Mouse (Mus musculus) monocyte, adult 5-6 weeks (primary cell): ENCODE measurements around the gene Elovl4. TPM values are rescaled to one million over a fixed set of nuclear protein-coding genes. Genes with fewer than 3 reads are reported as not detected.

Experiments used
- ATAC-seq: fragments of 153-309, 156-312 bp; replicated peaks from 2 replicates; pipeline ENCODE4 v1.8.0; 2017; ENCODE audit warnings: mild to moderate bottlenecking; ENCODE audit not compliant: low TSS enrichment, insufficient number of reproducible peaks, severe bottlenecking, poor library complexity, low FRiP score
- total RNA-seq: library from RNA; stranded (forward); fragments of 200-1000, 200-491, 200-594 nt; gene quantifications from 3 replicates; pipeline ENCODE4 v1.2.3, GENCODE M21; 2017

The Elovl4 gene
- total RNA-seq: not detected in 3 replicates

- ATAC-seq: 0 out of 2 replicates have a peak, but pooled peaks have one; percentile 32
These were observed at the start of gene Elovl4 for GRCm38 (mm10) chr9:83805977-83806815. Elovl4 (minus strand) TSS chr9:83806277.

GRCm38 (mm10) chr9:83852464-83852863 is 46.4 kb upstream of the Elovl4 start:
- no peak for ATAC-seq

DNA sequence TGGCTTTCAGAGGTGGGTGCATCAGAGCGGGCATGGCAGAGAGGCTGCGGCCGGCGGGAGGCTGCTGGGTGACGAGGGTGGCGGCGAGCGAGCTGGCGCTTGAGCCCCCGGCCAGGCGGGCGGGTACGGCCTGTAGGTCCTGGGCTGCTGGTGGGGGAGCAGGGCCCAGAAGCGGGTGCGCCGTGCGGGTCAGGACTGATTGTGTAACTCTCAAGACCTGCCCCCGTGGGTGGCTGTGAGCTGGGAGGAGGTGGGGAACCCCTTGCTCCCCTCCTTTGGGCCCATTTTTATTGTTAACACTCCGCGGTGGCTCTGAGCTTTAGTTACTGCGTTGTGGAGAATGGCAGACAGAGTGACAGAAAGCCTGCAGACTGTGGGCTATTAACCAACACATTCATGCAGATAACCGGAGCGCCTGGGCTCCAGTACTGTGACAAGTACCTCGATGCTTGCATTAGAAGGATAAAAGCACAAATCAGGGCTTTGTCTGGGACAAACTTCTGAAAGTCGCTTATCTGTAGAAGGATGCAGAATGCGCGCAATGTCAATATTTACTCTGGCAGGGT is 28.8 kb upstream of the Elovl4 start:
- ATAC-seq: no peak; the same call in 1 of the 2 replicates

GRCm38 (mm10) chr9:83833811-83834747 is 28.0 kb upstream of the Elovl4 start, which contains the start of gene Ttk:
Ttk (plus strand) TSS chr9:83834689.
- ATAC-seq: peak; percentile 99

GRCm38 (mm10) chr9:83831152-83831551 is 25.1 kb upstream of the Elovl4 start:
- no peak for ATAC-seq

DNA sequence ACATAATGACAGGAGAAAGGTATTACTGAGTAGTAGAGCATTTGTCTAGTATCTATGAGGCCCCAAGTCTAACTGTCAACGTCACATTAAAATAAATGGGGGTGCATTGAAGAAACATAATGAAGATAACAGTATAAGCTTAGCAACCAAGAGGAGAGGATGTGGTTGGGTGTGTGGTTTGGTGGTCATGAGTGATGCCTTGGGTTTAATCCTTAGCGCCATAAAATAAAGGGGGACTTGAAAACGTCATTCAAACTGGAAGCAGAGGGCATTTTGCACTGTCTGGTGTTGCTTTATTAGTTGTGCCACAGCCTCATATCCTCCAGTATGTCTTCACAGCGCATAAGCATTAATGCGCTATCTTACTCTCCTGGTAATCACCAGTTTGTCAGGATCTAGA is 23.8 kb upstream of the Elovl4 start:
- no peak for ATAC-seq

DNA sequence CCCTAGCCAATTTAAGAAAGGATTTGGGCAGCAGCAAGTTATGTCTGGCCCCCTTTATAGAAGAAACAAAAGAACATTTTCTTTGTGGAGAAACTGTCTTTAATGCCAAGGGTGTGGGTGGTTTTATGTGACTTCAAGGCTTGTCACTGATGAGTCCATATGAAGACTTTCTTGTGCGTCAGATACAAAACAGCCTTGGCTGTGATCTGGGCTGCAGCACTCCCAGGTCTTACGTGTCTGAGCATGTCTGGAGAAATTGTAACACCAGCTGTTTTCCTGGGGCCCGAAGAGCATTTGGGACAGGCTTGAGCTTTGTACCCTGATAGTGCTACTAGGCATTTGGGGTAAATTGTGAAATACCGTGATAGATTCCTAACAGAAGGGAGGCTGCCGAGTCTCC is 16.8 kb upstream of the Elovl4 start:
- ATAC-seq: no peak

GRCm38 (mm10) chr9:83820976-83821375 is 14.9 kb upstream of the Elovl4 start:
- ATAC-seq: no peak

DNA sequence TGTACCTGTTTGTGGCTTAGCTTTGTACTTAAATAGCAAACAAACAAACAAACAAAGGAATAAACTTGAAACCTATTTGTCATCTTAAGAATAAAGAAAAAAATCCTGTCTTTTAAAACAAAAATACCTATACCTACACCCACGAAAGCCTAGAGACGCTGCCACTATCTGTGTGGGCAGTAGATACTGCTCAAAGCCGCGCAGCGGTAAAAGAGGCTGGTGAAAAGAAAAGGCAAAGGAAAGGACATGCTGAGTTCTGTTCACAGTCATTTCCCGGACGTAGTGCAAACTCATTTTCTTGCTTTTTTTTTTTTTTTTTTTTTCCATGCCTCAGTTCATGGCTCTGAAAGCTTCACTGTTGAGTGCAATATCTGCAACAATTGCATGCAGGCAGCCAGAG is 13.1 kb upstream of the Elovl4 start:
- ATAC-seq: no peak

DNA sequence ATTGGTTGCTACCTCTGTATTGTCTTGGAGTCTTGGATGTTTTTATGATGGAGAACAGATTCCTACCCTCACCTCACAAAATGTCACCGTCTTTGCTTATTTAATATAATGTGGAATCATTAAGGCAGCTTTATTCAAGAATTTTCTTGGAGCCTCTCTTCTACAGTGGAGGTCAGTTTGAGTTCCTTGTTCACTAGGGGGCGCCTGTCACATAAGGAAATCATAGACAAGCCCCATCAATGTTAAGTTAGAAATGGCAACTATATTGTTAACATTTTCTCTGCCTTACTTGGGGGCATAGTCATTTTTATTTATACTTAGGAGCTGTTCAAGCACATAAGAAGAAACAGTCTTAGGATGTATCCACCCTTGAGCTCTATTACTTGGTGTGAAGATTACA is 1.5 kb upstream of the Elovl4 start:
- no peak for ATAC-seq

GRCm38 (mm10) chr9:83805164-83805976 is 707 bp downstream of the Elovl4 start:
- ATAC-seq: no peak

DNA sequence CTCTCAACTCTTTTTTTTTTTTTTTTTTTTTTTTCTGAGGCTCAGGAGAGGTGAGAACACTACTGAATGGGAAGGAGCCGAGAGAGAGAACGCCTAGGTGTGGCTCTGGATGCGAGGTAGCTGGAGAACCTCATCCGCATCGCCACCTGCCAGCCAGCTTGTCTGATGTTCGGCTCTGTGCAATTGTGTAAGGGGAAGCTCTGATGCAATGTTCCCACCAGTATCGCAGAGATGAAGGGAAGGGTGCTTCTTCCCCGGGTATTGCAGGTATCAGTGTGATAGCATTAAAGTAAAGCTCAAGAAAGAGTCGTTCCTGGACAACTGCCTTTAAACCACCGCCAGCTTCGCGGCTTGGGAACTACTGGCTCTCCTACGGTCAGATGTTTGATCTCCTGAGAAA is 1.7 kb downstream of the Elovl4 start:
- ATAC-seq: no peak

GRCm38 (mm10) chr9:83797898-83798297 is 8.2 kb downstream of the Elovl4 start:
- ATAC-seq: no peak

GRCm38 (mm10) chr9:83796875-83797274 is 9.2 kb downstream of the Elovl4 start:
- ATAC-seq: no peak

GRCm38 (mm10) chr9:83789326-83789725 is 16.8 kb downstream of the Elovl4 start:
- ATAC-seq: no peak

GRCm38 (mm10) chr9:83785501-83785900 is 20.6 kb downstream of the Elovl4 start:
- no peak for ATAC-seq

GRCm38 (mm10) chr9:83778317-83778960 is 27.6 kb downstream of the Elovl4 start:
- ATAC-seq: no peak

DNA sequence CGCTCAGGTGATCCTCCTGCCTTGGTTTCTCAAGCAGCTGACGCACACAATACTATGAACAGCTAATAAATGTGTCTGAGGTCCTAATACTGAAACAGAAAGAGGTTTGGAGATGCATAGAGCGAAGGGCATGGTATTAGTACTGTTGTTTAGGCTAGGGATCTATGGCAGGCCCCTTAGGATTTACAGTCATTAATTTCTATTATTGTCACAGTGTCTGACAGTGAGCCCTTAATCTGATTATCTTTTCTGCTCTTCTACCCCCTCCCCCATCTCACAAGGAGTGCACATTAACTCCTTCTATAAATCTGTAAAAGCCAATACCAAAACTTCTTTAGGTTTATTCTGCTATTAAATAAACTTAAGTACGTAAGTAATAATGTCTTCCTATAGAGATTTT is 44.8 kb downstream of the Elovl4 start:
- no peak for ATAC-seq
